Mouse (Mus musculus): ENCODE measurements around the gene Slc22a14.

GRCm38 (mm10) chr9:119278031-119278430 lies 87.3 kb downstream of the Slc22a14 start:
- no peak for TF ChIP-seq POLR2A (IDR thresholded peaks at IDR 0.05; ENCODE audit: borderline replicate concordance, extremely low read depth, insufficient read depth, insufficient read length, poor library complexity, severe bottlenecking)
- TF ChIP-seq CTCF (IDR thresholded peaks at IDR 0.05; ENCODE audit: borderline replicate concordance, extremely low read depth, insufficient read depth, insufficient read length) = no peak

All from brain, embryonic 14.5 days (tissue).